Mouse (Mus musculus): Measurements from ENCODE around the gene Pgpep1. TPM values are rescaled to one million over a fixed set of nuclear protein-coding genes. Genes with fewer than 3 reads are reported as not detected.

The Pgpep1 gene
- total RNA-seq, 2 experiments from 2014 or later = 15.5 to 17.5 TPM

DNA sequence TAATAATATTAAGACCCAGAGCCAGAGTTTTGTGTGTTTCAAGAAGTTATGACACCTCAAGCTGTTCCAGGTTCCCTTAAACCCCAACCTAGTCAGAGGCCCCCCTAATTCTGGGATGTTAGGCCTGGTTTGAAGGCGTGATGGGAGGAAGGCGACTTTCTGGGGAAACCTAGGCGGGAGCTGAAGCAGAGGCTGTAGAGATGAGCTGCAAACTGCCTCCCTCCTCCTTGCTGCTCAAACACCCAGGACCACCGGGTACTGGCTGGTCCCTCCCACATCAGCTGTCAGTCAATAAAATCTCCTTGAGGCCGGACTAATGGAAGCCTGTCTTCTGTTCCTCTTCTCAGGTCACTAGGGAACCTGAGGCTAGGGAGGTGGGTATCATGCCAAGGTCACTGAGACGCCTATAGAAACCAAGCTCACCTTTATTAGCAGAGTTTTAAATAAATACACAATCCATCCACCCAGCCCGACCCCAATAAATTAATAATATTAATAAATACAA, 31.1 kb downstream of the Pgpep1 start:
- Histone ChIP-seq H3K27ac (peak overlapping the region; percentile 87), H3K4me3 (peak overlapping the region; percentile 56; the same call in 1 of the 2 replicates)
- DNase-seq (ENCODE audit: extremely low spot score in 1 of 2, low spot score in 2 of 2) = no peak
- no peak for TF ChIP-seq CTCF (IDR thresholded peaks at IDR 0.05)
- intact Hi-C loops (cut with DNase I) = loop anchor here (2.0 kb wide), 1 partner anchor 16 kb away; no protein-coding TSS in a partner anchor

DNA sequence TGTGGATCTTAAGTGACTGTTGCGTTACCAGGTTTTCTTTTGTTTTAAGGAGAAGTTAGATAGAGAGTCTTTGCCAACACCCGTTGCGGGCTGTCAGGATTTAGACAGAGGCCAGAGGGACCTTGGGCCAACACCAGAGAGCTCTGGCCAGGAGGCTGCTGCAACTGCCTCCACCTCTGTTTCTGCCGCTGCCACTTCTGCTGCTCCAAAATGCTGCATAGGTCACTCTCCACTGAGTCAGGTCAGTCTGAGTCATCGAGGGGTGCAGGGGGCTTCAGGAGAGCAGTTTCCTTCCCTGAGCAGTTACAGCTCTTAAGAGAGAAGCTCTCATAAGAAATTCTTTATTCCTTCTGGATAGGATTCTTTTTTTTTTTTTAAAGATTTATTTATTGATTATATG, 33.1 kb downstream of the Pgpep1 start:
- no peak overlapping the region for H3K4me3 ChIP-seq
- no peak for TF ChIP-seq CTCF (IDR thresholded peaks at IDR 0.05)
- H3K27ac ChIP-seq = no peak overlapping the region
- DNase-seq (ENCODE audit: extremely low spot score in 1 of 2, low spot score in 2 of 2) = no peak
- intact Hi-C loops (cut with DNase I) = no loop called here

DNA sequence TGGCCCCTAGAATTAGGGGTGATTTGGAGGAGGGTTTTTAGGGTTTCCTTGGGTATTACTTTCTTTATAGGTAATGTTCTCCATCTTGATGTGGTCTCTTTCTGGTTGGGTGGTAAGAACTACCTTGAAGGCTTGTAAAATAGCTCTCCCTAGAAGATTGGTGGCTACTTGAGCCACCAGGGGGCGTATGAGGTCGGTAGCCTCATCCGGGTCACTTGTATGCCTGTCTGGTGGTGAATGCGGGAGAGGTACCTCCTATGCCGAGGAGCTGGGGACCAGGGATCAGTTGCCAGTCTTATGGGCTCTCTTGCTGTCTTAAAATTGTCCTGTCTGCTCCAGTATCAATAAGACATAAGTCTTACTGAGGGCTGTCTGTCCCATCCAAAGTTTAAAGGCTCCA, 35.1 kb downstream of the Pgpep1 start:
- peak; percentile 52 for TF ChIP-seq CTCF (IDR thresholded peaks at IDR 0.05)
- intact Hi-C loops (cut with DNase I) = no loop called here
- Histone ChIP-seq H3K27ac (no peak overlapping the region), H3K4me3 (no peak overlapping the region)
- DNase-seq (ENCODE audit: extremely low spot score in 1 of 2, low spot score in 2 of 2) = no peak

DNA sequence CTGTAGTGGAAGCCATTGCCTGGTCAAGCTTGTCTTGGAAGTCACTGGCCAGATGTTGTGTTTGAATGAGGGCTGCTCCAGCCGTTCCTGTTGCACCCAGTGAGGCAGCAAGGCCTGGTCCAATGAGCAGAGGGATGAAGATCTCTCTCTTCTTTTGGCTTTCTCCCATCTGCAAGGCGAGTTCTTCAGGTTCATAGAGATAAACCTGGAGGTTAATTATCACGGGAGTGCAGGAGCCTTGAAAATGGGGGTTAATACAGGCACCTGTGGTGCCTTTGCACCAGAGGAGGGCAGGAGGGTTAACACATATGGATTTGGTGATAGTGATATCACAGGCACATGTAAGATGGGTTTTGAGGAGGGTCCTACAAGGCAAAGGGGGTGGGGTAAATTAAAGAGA, 38.0 kb downstream of the Pgpep1 start:
- intact Hi-C loops (cut with DNase I) = no loop called here
- Histone ChIP-seq H3K27ac (no peak overlapping the region), H3K4me3 (no peak overlapping the region)
- DNase-seq (ENCODE audit: extremely low spot score in 1 of 2, low spot score in 2 of 2) = no peak
- TF ChIP-seq CTCF (IDR thresholded peaks at IDR 0.05) = no peak

DNA sequence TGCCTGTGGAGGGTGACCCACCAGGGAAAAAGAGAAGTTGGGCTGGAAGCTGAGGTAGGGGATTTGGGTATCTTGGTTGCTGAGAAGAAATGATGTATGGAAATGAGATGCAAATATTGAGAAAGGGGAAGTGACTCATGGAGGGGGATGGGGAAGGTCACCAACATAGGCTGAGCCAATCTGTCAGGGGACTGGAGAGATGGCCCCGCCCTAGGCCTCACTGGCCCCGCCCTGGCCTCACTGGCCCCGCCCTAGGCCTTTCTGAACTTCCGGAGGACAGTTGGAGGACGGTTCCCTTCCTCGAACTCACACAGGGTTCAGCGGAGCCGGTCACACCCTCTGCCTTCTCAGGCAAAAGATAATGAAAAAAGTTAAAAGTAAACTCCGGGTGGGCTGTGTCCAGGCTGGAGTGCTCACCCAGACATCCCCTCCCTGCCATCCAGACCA, 41.3 kb downstream of the Pgpep1 start:
- H3K27ac ChIP-seq = no peak overlapping the region
- intact Hi-C loops (cut with DNase I) = no loop called here
- TF ChIP-seq CTCF (IDR thresholded peaks at IDR 0.05) = no peak
- H3K4me3 ChIP-seq = no peak overlapping the region
- DNase-seq (ENCODE audit: extremely low spot score in 1 of 2, low spot score in 2 of 2) = no peak

DNA sequence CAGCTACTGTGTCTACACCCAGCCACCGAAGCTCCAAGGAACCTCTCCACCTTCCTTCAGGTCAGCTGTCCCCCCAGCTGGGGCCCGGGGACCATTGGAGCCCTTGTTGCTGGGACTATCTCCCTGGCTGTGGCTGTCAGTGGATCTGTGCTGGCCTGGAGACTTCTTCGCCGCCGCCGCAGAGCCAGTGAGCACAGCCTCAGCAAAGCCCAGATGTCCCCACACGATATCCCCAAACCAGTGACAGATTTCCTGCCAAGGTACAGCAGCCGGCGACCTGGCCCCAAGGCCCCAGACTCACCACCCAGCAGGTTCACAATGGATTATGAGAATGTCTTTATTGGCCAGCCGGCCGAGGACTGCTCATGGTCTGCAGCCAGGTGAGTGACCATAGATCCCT, 42.2 kb downstream of the Pgpep1 start:
- no peak overlapping the region for H3K27ac ChIP-seq
- intact Hi-C loops (cut with DNase I) = no loop called here
- DNase-seq (ENCODE audit: extremely low spot score in 1 of 2, low spot score in 2 of 2) = no peak
- H3K4me3 ChIP-seq = no peak overlapping the region
- TF ChIP-seq CTCF (IDR thresholded peaks at IDR 0.05) = no peak

DNA sequence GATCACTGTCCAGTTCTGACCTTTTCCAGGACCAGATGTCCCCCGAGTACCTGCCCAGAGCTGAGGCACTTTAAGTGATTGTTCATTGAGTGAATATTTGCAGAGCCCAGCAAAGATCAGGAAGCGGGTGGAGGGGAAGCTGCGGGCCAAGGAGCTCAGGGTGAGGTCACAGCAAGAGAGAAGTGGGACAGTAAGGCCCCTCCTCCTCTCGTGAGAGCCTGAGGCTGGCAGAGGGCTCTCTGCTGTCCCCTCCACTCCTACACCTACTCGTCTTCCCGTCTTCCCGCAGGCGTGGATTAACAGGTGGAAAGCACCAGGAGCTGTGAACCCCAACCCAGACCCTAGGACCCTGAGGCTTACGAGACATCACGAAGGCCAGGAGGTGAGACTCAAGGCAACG, 43.5 kb downstream of the Pgpep1 start:
- Histone ChIP-seq H3K27ac (no peak overlapping the region), H3K4me3 (no peak overlapping the region)
- DNase-seq (ENCODE audit: extremely low spot score in 1 of 2, low spot score in 2 of 2) = no peak
- TF ChIP-seq CTCF (IDR thresholded peaks at IDR 0.05) = no peak
- intact Hi-C loops (cut with DNase I) = no loop called here

DNA sequence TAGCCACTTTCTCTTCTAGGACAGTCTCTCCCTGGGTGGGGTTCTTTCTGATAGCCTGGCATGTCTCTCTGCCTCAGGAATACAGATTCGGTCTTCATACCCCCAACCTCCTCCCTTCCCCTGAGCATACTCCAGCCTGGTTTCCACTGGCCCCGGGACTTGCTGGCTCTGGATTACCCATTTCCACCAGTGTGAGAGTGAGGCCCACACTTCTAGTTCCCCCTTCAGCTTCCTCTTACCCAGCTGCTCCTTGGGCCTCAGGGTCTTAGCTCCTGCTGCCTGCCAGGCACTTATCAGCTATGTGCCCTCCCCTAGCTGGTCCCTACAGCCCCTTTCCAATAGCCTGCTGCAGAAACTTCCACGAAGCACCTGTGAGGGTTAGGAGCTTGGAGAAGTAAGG, 44.3 kb downstream of the Pgpep1 start, which contains the start of gene Lrrc25:
Gene Lrrc25, plus strand, starts transcription at position 262 of the 400 bp plus-strand sequence.
- intact Hi-C loops (cut with DNase I) = no loop called here
- no peak for TF ChIP-seq CTCF (IDR thresholded peaks at IDR 0.05)
- H3K4me3 ChIP-seq = no peak within 1 kb of the TSS
- DNase-seq (ENCODE audit: extremely low spot score in 1 of 2, low spot score in 2 of 2) = no peak
- H3K27ac ChIP-seq = no peak within 1 kb of the TSS

DNA sequence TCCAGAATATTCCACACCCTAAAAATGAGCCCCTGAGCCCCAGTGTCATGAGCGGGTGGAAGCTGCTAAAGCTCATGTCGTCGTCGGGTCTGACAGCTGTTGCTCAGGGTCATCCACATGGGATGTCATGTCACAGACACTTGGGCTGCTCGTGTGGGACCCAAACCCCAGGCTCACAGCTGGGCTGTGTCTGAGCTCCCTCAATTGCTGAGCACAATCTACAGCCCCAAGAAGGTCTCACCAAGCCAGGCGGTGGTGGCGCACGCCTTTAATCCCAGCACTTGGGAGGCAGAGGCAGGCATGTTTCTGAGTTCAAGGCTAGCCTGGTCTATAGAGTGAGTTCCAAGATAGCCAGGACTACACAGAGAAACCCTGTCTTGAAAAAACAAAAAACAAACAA, 44.9 kb downstream of the Pgpep1 start:
- DNase-seq (ENCODE audit: extremely low spot score in 1 of 2, low spot score in 2 of 2) = no peak
- no peak overlapping the region for H3K4me3 ChIP-seq
- H3K27ac ChIP-seq = no peak overlapping the region
- no peak for TF ChIP-seq CTCF (IDR thresholded peaks at IDR 0.05)
- intact Hi-C loops (cut with DNase I) = no loop called here

DNA sequence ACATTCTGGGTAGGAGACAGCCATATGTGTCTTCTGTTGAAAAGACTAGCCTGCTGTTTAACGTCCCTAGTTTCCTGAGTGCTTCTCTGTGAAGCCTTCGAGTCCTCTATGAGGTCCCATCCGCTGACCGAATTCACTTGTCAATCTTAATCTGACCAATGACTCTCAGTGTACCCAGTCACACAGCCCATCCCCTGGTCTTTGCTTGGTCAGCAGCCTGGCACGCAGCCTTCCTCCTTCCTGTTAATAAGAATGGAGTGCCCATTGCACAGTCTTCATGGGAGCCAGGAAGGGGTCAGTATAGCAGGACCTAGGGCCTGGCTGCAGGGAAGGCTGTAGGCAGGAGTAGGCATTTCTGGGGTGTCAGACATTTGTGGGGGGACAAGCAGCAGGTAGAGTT, 45.7 kb downstream of the Pgpep1 start:
- DNase-seq (ENCODE audit: extremely low spot score in 1 of 2, low spot score in 2 of 2) = no peak
- H3K27ac ChIP-seq = no peak overlapping the region
- no peak for TF ChIP-seq CTCF (IDR thresholded peaks at IDR 0.05)
- no peak overlapping the region for H3K4me3 ChIP-seq
- intact Hi-C loops (cut with DNase I) = no loop called here

DNA sequence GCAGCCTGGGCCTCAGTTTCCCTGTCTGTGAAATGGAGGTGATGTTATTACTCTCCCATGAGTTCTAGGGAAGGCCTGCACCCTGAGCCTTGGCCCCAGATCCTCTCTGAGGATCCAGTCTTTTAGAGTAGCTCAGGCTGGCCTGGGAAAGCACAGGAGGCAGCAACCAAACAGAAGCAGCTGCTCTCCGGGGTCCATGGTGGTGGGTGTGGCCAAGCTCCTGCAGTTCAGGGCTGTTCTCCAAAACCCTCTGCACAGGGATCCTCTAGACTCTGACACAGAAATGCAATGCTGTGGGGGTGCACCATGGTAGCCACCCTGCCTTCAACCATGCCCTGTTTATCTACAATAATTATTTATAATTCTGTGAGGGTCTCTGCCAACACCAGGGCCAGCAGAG, 46.4 kb downstream of the Pgpep1 start:
- Histone ChIP-seq H3K4me3 (no peak overlapping the region), H3K27ac (no peak overlapping the region)
- no peak for DNase-seq (ENCODE audit: extremely low spot score in 1 of 2, low spot score in 2 of 2)
- no peak for TF ChIP-seq CTCF (IDR thresholded peaks at IDR 0.05)
- intact Hi-C loops (cut with DNase I) = loop anchor here (2.0 kb wide), 2 partner anchors 15 to 37 kb away; no protein-coding TSS in a partner anchor

DNA sequence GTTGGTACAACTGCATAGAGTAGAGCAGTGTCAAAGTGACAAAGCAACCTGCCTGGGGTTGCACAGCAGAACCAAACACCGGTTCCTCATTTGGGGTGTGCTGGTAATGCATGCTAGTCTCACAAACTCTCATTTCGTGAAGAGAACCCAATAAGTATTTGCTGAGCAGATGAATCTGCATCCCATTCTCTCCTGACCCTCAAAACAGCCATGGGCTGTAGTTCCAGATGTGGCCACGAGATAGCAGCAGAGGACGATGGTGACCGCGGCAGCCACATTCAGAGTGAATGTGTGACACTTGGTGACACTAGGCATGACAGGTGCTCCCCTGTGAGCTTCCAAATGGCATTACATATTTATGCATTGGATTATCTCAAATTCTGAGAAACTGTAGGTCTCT, 48.3 kb downstream of the Pgpep1 start:
- DNase-seq (ENCODE audit: extremely low spot score in 1 of 2, low spot score in 2 of 2) = peak; percentile 83 to 89
- intact Hi-C loops (cut with DNase I) = loop anchor here (1.0 to 2.0 kb wide), 3 partner anchors 17 to 143 kb away; no protein-coding TSS in a partner anchor
- TF ChIP-seq CTCF (IDR thresholded peaks at IDR 0.05) = peak; percentile 96
- Histone ChIP-seq H3K27ac (peak overlapping the region; percentile 97), H3K4me3 (peak overlapping the region; percentile 45)

All from left cerebral cortex, adult 2 months (tissue).